Mouse (Mus musculus): Measurements from ENCODE around the gene Ctnna3. TPM values are rescaled to one million over a fixed set of nuclear protein-coding genes. Genes with fewer than 3 reads are reported as not detected.

Ctnna3 gene
- polyA plus RNA-seq, 1 experiment from 2014 or later = 0.55 TPM

DNA sequence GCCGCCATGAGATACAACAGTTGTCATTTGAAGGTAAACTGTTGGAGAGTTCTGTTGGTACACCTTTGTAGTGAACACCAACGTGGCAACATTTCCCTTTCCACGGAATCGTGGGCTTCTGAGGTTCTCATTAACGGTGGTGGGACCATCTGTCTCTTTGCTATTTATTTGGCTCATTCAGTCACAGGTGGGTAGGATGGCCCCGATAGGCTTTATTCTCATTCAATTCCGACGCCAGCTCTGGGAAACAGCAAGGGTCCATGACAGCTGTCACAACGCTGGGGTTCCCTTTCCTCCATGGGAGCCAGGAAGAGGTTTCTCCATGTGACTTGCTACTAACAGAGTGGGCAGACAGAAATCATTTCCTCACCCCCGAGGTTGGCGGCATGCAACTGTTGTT lies 612.0 kb downstream of the Ctnna3 start:
- no peak for ATAC-seq (ENCODE audit: low FRiP score, low TSS enrichment)
- H3K4me2 ChIP-seq (replicated peaks; ENCODE audit: low read depth, low read length) = no peak overlapping the region
- no peak overlapping the region for H3K9ac ChIP-seq (replicated peaks; ENCODE audit: low read length)
- no peak overlapping the region for H3K4me3 ChIP-seq (ENCODE audit: low read length)
- no peaks in the 10 kb centered on the region for H3K9me3 ChIP-seq (ENCODE audit: low read length)
- no peaks in the 10 kb centered on the region for H3K27me3 ChIP-seq (ENCODE audit: insufficient read depth, low read length)
- no peaks in the 10 kb centered on the region for H3K36me3 ChIP-seq (ENCODE audit: insufficient read depth, low read length)
- 0 out of 2 replicates have a peak, but pooled peaks cover 3% of the 10 kb centered on the region for H3K4me1 ChIP-seq (ENCODE audit: insufficient read depth, low read length)
- WGBS = 82% methylated on average over 11 of the region's 11 CpGs
- no peak overlapping the region for H3K27ac ChIP-seq (ENCODE audit: low read length)

DNA sequence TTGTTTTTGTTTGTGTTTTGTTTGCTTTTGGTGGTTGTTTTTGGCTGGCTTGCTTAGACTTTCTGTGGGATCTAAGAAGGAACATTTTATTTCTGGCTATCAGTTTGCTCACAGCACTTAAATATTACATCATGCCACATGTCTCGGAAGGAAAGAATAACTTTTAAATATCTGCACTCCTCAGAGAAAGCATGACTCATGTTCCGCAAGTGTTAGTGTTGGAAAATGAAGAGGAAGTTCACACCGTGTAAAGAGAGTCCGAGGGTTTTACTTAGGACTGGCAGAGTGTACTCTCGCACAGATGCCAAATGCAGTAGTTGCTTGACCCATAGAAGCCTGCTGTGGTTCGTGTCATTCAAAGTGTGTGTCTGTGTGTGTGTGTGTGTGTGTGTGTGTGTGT lies 619.3 kb downstream of the Ctnna3 start:
- Histone ChIP-seq H3K36me3 (ENCODE audit: insufficient read depth, low read length) (no peaks in the 10 kb centered on the region), H3K27me3 (ENCODE audit: insufficient read depth, low read length) (no peaks in the 10 kb centered on the region), H3K4me1 (ENCODE audit: insufficient read depth, low read length) (no peaks in the 10 kb centered on the region), H3K4me2 (replicated peaks; ENCODE audit: low read depth, low read length) (no peak overlapping the region), H3K27ac (ENCODE audit: low read length) (no peak overlapping the region), H3K9ac (replicated peaks; ENCODE audit: low read length) (no peak overlapping the region), H3K4me3 (ENCODE audit: low read length) (no peak overlapping the region), H3K9me3 (ENCODE audit: low read length) (no peaks in the 10 kb centered on the region)
- ATAC-seq (ENCODE audit: low FRiP score, low TSS enrichment) = no peak
- WGBS = 69% methylated on average over 6 of the region's 6 CpGs

DNA sequence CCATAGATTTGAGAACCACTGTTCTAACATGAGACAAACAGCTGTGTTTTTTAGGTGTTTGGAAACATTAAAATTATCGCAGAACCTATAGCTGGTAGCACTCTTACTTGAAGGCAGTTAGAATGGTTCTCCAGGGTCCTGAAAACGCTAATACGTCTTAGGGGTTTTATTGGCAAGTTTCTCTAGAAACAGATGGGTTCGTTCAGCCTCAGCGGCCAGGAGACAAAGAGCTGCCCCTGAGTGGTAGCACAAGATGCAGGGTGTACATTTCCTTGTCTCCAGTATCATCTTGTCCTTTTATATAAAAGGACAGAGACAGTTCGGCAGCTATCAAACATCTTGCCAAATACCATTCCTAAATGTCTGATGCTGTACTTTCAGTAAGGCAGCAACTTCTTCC lies 620.0 kb downstream of the Ctnna3 start:
- ATAC-seq (ENCODE audit: low FRiP score, low TSS enrichment) = no peak
- Histone ChIP-seq H3K4me2 (replicated peaks; ENCODE audit: low read depth, low read length) (no peak overlapping the region), H3K4me3 (ENCODE audit: low read length) (no peak overlapping the region), H3K9ac (replicated peaks; ENCODE audit: low read length) (no peak overlapping the region), H3K36me3 (ENCODE audit: insufficient read depth, low read length) (no peaks in the 10 kb centered on the region), H3K27me3 (ENCODE audit: insufficient read depth, low read length) (no peaks in the 10 kb centered on the region), H3K9me3 (ENCODE audit: low read length) (no peaks in the 10 kb centered on the region), H3K27ac (ENCODE audit: low read length) (no peak overlapping the region), H3K4me1 (ENCODE audit: insufficient read depth, low read length) (no peaks in the 10 kb centered on the region)
- 49% methylated on average over 6 of the region's 6 CpGs for WGBS

DNA sequence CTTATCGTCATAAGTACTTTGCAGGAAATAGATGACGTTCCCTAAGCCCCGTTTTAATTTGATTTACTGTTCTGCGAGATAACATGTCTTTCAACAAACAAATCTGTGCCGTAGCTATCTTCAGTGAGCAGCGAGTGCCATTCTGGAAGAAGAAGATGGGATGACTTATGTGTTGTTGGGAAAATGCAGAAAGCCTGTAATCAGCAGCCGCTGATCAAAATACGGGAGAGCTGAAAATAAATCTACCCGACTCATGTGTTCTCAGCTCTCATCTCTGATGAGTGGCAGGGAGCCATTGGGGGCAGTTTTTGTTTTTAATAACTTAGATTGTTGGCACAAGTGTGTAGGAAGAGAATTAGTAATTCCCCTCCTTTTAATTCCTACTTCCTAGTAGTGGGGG lies 633.8 kb downstream of the Ctnna3 start:
- Histone ChIP-seq H3K27me3 (ENCODE audit: insufficient read depth, low read length) (no peaks in the 10 kb centered on the region), H3K4me1 (ENCODE audit: insufficient read depth, low read length) (no peaks in the 10 kb centered on the region), H3K4me2 (replicated peaks; ENCODE audit: low read depth, low read length) (no peak overlapping the region), H3K9ac (replicated peaks; ENCODE audit: low read length) (no peak overlapping the region), H3K9me3 (ENCODE audit: low read length) (no peaks in the 10 kb centered on the region), H3K36me3 (ENCODE audit: insufficient read depth, low read length) (no peaks in the 10 kb centered on the region), H3K27ac (ENCODE audit: low read length) (no peak overlapping the region), H3K4me3 (ENCODE audit: low read length) (no peak overlapping the region)
- 66% methylated on average over 9 of the region's 9 CpGs for WGBS
- no peak for ATAC-seq (ENCODE audit: low FRiP score, low TSS enrichment)

DNA sequence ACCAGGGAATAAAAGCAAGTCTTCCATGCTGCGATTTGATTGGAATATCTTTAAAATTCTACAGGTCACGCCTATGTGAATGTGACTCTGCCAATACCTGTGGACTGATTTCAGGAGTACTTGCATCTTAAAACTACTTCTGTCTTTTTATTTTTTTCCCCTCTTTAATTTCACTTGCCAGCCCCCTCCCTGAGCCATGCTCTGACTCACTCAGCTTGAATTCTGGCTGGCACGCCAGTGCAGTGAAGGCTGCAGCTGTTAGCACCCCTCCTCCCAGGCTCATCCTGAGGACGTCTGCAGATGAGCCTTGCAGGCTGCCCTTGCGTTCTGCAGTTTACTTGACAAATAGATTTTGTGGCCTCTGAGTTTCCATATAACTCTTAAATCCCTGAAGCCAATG lies 646.0 kb downstream of the Ctnna3 start:
- Histone ChIP-seq H3K27me3 (ENCODE audit: insufficient read depth, low read length) (no peaks in the 10 kb centered on the region), H3K36me3 (ENCODE audit: insufficient read depth, low read length) (no peaks in the 10 kb centered on the region), H3K27ac (ENCODE audit: low read length) (no peak overlapping the region), H3K4me1 (ENCODE audit: insufficient read depth, low read length) (peaks cover 8% of the 10 kb centered on the region; the same call in 1 of the 2 replicates), H3K9me3 (ENCODE audit: low read length) (no peaks in the 10 kb centered on the region), H3K4me2 (replicated peaks; ENCODE audit: low read depth, low read length) (peak overlapping the region; percentile 20), H3K4me3 (ENCODE audit: low read length) (no peak overlapping the region), H3K9ac (replicated peaks; ENCODE audit: low read length) (no peak overlapping the region)
- 25% methylated on average over 5 of the region's 5 CpGs for WGBS
- 0 out of 2 replicates have a peak, but pooled peaks have one; percentile 67 for ATAC-seq (ENCODE audit: low FRiP score, low TSS enrichment)

DNA sequence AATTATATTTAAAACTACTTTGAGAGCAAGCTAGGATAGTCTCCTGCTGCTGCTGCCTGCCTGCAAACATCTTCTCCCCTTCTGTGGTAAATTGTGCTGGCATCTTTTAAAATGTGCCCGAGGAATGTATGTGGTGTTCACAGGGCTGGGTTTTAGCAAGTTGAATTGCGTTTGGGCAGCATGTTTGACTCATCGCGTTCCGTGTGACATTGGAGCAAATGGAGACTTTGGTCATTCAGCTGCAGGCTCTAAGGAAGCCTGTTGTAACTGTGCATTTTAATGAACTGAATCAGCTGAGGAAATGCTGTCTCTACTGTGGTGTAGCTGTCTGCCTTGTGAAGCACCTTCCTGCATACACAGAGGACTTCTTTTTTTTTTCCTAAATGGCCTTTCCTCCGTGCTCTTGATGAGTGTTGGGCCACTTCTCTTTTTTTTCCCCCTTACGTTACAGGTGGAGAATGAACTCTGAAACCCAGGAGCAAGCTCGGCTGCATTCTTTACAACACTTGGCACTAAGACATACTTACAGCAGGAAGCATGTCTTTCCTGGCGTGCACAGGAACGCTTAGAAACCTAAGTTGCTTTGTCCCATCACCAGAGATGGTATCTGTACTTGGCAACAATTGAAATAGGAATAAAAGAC lies 646.6 kb downstream of the Ctnna3 start:
- H3K4me2 ChIP-seq (replicated peaks; ENCODE audit: low read depth, low read length) = peak overlapping the region; percentile 20
- peaks cover 8% of the 10 kb centered on the region; the same call in 1 of the 2 replicates for H3K4me1 ChIP-seq (ENCODE audit: insufficient read depth, low read length)
- H3K9me3 ChIP-seq (ENCODE audit: low read length) = no peaks in the 10 kb centered on the region
- 41% methylated on average over 10 of the region's 10 CpGs for WGBS
- H3K4me3 ChIP-seq (ENCODE audit: low read length) = no peak overlapping the region
- no peaks in the 10 kb centered on the region for H3K27me3 ChIP-seq (ENCODE audit: insufficient read depth, low read length)
- no peaks in the 10 kb centered on the region for H3K36me3 ChIP-seq (ENCODE audit: insufficient read depth, low read length)
- ATAC-seq (ENCODE audit: low FRiP score, low TSS enrichment) = no peak
- no peak overlapping the region for H3K9ac ChIP-seq (replicated peaks; ENCODE audit: low read length)
- H3K27ac ChIP-seq (ENCODE audit: low read length) = no peak overlapping the region

DNA sequence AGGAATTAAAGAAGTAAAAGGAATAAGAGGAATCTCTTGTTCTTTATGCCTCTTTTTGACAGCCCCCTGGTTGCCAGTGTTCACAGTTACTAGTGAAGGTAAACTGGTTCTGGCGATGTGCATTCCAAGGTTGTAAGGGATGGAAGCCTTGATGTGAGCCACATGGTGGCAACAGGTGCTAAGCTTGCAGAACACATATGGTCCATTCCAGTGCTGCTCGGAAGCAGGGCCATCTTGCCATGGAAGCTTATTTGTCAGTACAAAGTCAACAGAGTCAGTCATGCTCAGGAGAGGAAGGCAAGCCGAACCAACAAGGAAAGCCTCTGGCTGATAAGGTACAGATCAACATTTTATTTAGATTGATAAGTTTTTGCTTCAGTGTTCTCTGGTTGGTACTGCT lies 652.4 kb downstream of the Ctnna3 start:
- H3K36me3 ChIP-seq (ENCODE audit: insufficient read depth, low read length) = no peaks in the 10 kb centered on the region
- no peak overlapping the region for H3K4me3 ChIP-seq (ENCODE audit: low read length)
- 0 out of 2 replicates have a peak, but pooled peaks cover 7% of the 10 kb centered on the region for H3K27me3 ChIP-seq (ENCODE audit: insufficient read depth, low read length)
- no peak overlapping the region for H3K9ac ChIP-seq (replicated peaks; ENCODE audit: low read length)
- 61% methylated on average over 3 of the region's 3 CpGs for WGBS
- ATAC-seq (ENCODE audit: low FRiP score, low TSS enrichment) = no peak
- no peaks in the 10 kb centered on the region for H3K9me3 ChIP-seq (ENCODE audit: low read length)
- H3K27ac ChIP-seq (ENCODE audit: low read length) = no peak overlapping the region
- peaks cover 9% of the 10 kb centered on the region; the same call in 1 of the 2 replicates for H3K4me1 ChIP-seq (ENCODE audit: insufficient read depth, low read length)
- H3K4me2 ChIP-seq (replicated peaks; ENCODE audit: low read depth, low read length) = no peak overlapping the region

DNA sequence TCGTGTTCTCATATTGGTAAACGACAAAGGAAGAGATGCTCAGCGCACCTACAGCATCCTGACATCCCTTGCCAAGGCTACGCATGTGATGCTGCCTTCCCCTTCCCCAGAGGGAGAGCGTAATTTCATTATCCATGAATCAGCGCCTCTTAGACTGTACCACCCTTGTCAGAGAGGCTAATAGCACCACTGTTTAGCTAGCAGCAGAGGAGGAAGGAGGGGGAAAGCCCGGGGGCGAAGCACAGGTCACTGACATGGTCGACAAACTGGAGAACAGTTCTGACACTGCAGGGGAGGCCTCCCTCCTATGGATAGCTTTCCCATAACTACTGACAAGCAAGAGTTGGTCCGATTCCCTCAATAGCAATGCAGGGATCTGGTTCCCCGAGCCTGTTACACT lies 653.9 kb downstream of the Ctnna3 start:
- Histone ChIP-seq H3K4me2 (replicated peaks; ENCODE audit: low read depth, low read length) (no peak overlapping the region), H3K9ac (replicated peaks; ENCODE audit: low read length) (no peak overlapping the region), H3K9me3 (ENCODE audit: low read length) (no peaks in the 10 kb centered on the region), H3K4me3 (ENCODE audit: low read length) (no peak overlapping the region), H3K27ac (ENCODE audit: low read length) (no peak overlapping the region), H3K36me3 (ENCODE audit: insufficient read depth, low read length) (no peaks in the 10 kb centered on the region), H3K4me1 (ENCODE audit: insufficient read depth, low read length) (peaks cover 16% of the 10 kb centered on the region), H3K27me3 (ENCODE audit: insufficient read depth, low read length) (peaks cover 22% of the 10 kb centered on the region)
- WGBS = 52% methylated on average over 11 of the region's 11 CpGs
- no peak for ATAC-seq (ENCODE audit: low FRiP score, low TSS enrichment)

DNA sequence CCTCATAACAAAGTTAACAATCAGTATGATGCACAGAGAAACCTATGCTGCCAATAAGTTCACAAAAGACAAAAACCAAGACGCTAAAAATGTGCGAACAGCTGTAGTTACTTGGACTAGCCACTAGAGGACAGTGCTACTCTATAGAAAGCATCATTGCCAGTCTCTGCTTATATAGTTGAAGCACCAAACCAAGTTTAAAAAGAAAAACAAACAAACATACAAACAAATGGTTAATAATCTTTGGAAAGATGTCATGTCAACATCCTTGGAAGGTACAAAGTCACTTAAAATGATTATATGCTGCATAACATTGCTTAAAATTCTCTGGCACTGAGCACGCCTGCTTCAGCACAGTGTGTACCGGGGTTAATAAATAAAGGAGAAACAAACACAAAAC lies 654.6 kb downstream of the Ctnna3 start:
- H3K4me1 ChIP-seq (ENCODE audit: insufficient read depth, low read length) = peaks cover 16% of the 10 kb centered on the region
- H3K9me3 ChIP-seq (ENCODE audit: low read length) = no peaks in the 10 kb centered on the region
- no peaks in the 10 kb centered on the region for H3K36me3 ChIP-seq (ENCODE audit: insufficient read depth, low read length)
- no peak overlapping the region for H3K4me2 ChIP-seq (replicated peaks; ENCODE audit: low read depth, low read length)
- H3K4me3 ChIP-seq (ENCODE audit: low read length) = no peak overlapping the region
- no peak overlapping the region for H3K27ac ChIP-seq (ENCODE audit: low read length)
- WGBS = 32% methylated on average over 4 of the region's 4 CpGs
- H3K27me3 ChIP-seq (ENCODE audit: insufficient read depth, low read length) = peaks cover 26% of the 10 kb centered on the region
- no peak for ATAC-seq (ENCODE audit: low FRiP score, low TSS enrichment)
- H3K9ac ChIP-seq (replicated peaks; ENCODE audit: low read length) = no peak overlapping the region

DNA sequence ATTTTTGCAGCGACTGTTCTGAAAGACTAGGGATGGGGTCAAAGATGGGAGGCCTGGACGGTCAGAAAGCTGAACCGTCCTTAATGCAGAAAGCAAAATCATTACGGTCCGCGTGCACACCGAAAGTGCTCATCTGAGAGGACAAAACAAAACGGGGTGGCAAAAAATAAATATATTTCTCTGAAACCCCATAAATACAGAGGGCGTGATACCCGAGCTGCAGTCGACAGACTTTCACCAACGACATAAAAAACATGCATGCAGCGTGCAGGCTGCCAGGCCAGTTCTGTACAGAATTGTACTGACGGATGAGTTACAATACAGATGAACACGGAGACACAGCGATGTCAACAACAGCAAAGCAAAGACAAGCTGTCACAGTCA lies 656.3 kb downstream of the Ctnna3 start:
- H3K9ac ChIP-seq (replicated peaks; ENCODE audit: low read length) = no peak overlapping the region
- peak overlapping the region; percentile 60; the same call in 1 of the 2 replicates for H3K4me2 ChIP-seq (replicated peaks; ENCODE audit: low read depth, low read length)
- H3K9me3 ChIP-seq (ENCODE audit: low read length) = no peaks in the 10 kb centered on the region
- WGBS = 65% methylated on average over 16 of the region's 16 CpGs
- no peaks in the 10 kb centered on the region for H3K36me3 ChIP-seq (ENCODE audit: insufficient read depth, low read length)
- H3K4me1 ChIP-seq (ENCODE audit: insufficient read depth, low read length) = peaks cover 22% of the 10 kb centered on the region
- H3K27me3 ChIP-seq (ENCODE audit: insufficient read depth, low read length) = peaks cover 32% of the 10 kb centered on the region
- no peak overlapping the region for H3K27ac ChIP-seq (ENCODE audit: low read length)
- H3K4me3 ChIP-seq (ENCODE audit: low read length) = no peak overlapping the region
- ATAC-seq (ENCODE audit: low FRiP score, low TSS enrichment) = no peak
